Mouse (Mus musculus): ENCODE data around the gene Ift122.

GRCm38 (mm10) chr6:115886894-115887293, 33.6 kb downstream of the Ift122 start:
- TF ChIP-seq CTCF (IDR thresholded peaks at IDR 0.05; ENCODE audit: borderline replicate concordance, insufficient read depth, low read length) = no peak
- TF ChIP-seq POLR2A (IDR thresholded peaks at IDR 0.05; ENCODE audit: low read depth, low read length) = no peak

Data from embryonic fibroblast, embryonic 13.5 days (primary cell).